Mouse (Mus musculus) CD4-positive naive resting alpha-beta T cell, adult 76 days (primary cell): Measurements from ENCODE around the gene St8sia1. TPM values are rescaled to one million over a fixed set of nuclear protein-coding genes. Genes with fewer than 3 reads are reported as not detected.

ENCODE experiments used
- total RNA-seq: library from RNA; stranded (reverse); gene quantifications from one replicate; pipeline ENCODE4 v1.2.4, GENCODE M21; 2023

Gene St8sia1
- 126 TPM for total RNA-seq

DNA sequence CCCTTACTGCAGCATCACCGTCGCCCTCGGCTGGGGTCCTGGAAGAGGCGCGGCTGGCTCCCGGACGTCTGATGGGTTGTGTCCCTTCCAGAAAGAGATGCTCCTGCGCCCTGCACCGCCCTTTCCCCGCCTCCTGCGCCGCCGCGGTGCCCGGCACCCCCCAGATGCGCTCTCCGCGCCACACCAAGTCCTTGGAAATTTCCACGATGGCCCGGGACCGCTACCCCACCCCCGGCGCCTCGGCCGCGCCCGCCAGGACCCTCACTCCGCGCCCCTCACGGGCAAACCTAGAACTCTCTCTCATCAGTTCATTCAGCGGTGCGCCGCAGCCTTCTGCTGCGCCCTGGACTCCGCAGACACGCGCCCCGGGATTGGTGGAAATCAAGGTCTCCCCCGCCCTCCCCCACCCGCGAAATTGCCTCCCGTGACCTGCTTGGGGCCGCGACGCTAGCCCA is at the start of gene St8sia1:
TSS of gene St8sia1 (minus strand) at position 377 of the 455 bp plus-strand sequence.

GRCm38 (mm10) chr6:142804402-142804801 is 159.8 kb downstream of the St8sia1 start, which contains the start of gene Sult6b2:
Gene Sult6b2 (minus strand): TSS chr6:142804502.

Other genes with a start within 250 kb of the St8sia1 start
- 84.5 TPM for gene Cmas, start 207.8 kb downstream of the St8sia1 start, total RNA-seq
- 0.67 TPM for gene Sult6b2, start 159.9 kb downstream of the St8sia1 start, total RNA-seq
- gene C2cd5, start 135.7 kb upstream of the St8sia1 start, total RNA-seq: 73.0 TPM
- gene Etnk1, start 202.8 kb upstream of the St8sia1 start, total RNA-seq: 97.7 TPM